Mouse (Mus musculus) lung, postnatal 0 days (tissue): ENCODE measurements around the gene Kdelr3.

Source experiments
- CTCF ChIP-seq: IDR thresholded peaks from 2 replicates; pipeline ENCODE4 v1.5.1; 2016; ENCODE audit warnings: antibody characterized with exemption, mild to moderate bottlenecking
- EP300 ChIP-seq: IDR thresholded peaks from 2 replicates; pipeline ENCODE4 v1.6.1; 2016; ENCODE audit warnings: antibody characterized with exemption, mild to moderate bottlenecking, control low read depth

DNA sequence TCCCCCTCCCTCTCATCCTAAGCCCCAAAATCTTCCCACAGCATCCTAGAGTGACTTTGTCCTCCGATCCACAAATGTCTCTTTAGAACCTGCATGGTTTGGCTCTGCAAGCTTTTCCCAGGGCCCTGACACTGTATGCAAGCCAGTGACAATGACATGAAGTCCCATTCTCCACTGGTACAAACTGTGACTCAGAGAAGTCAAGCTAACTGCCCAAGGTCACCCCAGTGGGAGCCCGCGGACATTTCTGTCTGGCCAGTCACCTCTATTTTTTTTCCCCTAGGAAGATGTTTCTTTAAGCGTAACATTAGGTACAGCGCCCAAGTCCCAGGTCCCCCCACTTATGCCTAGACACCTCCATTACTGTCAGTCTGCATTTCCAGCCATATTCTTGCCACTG is 12.8 kb upstream of the Kdelr3 start:
- TF ChIP-seq EP300 (no peak), CTCF (no peak)
